Mouse (Mus musculus) adrenal gland, postnatal 10 days (tissue): Measurements from ENCODE around the gene Pxdn. TPM values are rescaled to one million over a fixed set of nuclear protein-coding genes. Genes with fewer than 3 reads are reported as not detected.
A peak's percentile ranks its signal among the peaks of the same experiment; 100 is the strongest.

ENCODE experiments used
- DNase-seq: peaks from one replicate; pipeline ENCODE4 v3.0.0; 2021; ENCODE audit warnings: mixed read lengths
- total RNA-seq, 2 experiments: library from RNA; stranded (reverse); gene quantifications; 2 replicates each; pipeline ENCODE4 v1.2.3; 2021

Gene Pxdn
- total RNA-seq, 2 experiments from 2014 or later = 92.0 to 121 TPM

DNA sequence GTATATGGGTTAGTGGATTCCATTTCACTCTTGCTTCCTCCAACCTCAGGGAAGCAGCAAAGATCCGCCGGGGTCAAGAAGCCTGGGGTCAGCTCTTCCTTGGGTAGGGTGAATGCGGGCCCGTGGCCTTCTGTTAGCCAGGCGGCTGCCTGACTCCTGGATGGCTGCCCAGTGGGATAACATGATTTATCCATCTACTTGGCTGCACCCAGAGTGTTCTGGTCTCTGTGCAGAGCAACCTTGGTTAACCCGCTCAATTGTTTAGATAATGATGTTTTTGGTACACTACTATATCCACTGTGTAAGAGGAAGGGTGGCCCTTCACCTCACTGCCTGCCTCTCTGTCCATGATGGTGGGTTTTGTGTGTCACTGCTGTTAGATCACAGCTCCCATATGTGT is 14.7 kb downstream of the Pxdn start:
- peak; percentile 93 for DNase-seq

DNA sequence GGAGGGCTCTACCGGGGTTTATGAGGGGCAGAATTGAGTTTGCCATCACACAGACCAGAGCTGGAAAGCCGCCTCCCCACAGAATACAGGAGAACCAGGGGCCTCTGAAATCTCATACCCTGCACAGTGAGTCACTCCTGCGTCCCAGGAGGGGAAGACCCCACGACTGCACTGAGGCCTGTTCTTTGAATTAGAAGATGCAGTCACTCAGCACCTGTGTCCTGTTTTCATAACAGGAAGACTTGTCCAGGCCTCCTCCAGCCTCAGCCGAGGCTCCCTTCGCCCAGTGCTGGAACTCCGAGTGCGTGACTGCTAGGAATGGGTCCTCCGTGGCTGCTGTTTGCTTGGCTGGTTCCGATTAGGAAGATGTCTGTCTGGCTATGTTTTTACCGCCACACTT is 16.6 kb downstream of the Pxdn start:
- DNase-seq = peak; percentile 24

DNA sequence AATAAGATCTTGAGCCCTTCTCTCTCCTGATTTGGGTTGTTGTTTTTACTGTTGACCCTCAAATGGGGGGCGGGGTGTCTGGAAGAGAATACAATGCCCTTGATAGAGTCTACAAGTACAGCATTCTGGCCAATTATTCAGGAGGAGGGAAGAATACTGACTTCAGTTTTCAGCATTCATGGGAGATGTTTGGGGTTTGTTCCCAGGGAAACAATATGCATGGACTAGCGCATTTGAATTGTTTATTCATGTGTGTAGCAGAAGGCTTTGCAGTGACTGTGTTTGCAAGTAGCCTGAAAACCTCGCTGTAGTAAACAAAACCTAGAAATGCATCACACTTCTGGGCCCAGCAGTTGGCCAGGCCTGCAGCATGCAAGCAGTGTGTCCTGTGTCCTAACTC is 17.1 kb downstream of the Pxdn start:
- DNase-seq = no peak

GRCm38 (mm10) chr12:29956969-29957368 is 19.6 kb downstream of the Pxdn start:
- no peak for DNase-seq

- no peak for DNase-seq
These were observed 21.2 kb downstream of the Pxdn start for GRCm38 (mm10) chr12:29958637-29959036.

GRCm38 (mm10) chr12:29961041-29961440 is 23.6 kb downstream of the Pxdn start:
- no peak for DNase-seq

- no peak for DNase-seq
These were observed 27.6 kb downstream of the Pxdn start for GRCm38 (mm10) chr12:29965016-29965415.

DNA sequence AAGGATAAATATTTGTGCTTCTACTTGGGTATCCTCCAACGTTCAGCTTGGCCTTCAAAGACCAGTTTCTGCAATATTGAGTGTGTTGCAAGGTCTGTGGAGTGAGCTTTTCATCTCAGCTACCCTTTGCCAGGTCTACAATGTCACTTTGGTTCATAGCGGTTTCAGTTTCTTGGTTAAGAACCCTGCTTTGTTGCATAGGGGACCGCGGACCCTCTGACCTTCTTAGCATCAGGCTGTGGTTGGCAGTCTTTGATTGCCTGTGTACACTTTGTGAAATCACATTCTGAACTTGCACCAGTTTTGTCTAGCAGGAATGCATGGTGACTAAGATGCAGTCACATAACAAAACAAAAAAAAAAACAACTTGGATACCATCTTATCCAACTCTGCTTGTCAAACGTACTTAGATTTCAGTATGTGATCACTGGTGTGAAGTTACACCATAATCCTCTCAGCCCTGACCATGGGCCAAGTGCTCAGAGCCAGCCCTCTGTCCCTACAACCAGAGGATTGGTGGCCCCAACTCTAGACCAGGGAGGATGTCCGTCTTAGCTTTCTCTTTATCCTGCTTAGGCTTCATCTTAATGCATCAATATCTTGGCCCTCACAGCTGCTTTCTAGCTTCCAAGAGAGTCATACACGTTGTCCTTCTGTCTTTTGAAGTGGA is 34.5 kb downstream of the Pxdn start:
- DNase-seq = no peak

GRCm38 (mm10) chr12:29972533-29972932 is 35.1 kb downstream of the Pxdn start:
- no peak for DNase-seq

- no peak for DNase-seq
These were observed 42.7 kb downstream of the Pxdn start for GRCm38 (mm10) chr12:29980076-29980475.

DNA sequence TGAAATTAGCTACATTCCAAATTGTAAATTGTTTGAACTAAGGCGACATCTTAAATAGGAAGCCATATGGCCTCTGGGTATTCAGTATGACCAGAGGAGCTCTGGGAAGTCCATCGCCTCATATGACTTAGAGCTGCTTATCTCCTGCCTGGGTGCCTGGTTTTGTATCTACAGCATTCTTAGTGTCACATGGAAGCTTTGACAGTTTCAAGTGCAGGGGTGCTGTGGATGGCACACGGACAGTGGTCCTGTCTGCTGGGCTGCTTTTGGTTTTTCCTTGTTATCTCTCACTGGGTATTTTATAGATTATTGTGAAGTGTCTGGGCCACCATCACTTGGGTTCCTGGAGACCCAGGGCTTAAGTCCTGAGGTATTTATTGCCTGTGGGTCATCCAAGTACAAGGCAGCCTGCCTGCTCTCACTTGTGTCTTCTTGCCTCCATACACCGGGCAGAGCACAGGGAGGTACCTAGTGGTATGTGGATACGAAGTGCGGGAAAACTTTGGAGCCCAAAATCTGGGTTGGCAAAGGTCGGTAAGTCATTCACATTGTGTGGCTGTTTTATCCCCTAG is 44.4 kb downstream of the Pxdn start:
- no peak for DNase-seq

- DNase-seq = no peak
These were observed 45.8 kb downstream of the Pxdn start for GRCm38 (mm10) chr12:29983190-29983589.

- DNase-seq = peak; percentile 65
These were observed 47.7 kb downstream of the Pxdn start for GRCm38 (mm10) chr12:29985126-29985525.

- DNase-seq = peak; percentile 57
These were observed 48.8 kb downstream of the Pxdn start for GRCm38 (mm10) chr12:29986241-29986640.

DNA sequence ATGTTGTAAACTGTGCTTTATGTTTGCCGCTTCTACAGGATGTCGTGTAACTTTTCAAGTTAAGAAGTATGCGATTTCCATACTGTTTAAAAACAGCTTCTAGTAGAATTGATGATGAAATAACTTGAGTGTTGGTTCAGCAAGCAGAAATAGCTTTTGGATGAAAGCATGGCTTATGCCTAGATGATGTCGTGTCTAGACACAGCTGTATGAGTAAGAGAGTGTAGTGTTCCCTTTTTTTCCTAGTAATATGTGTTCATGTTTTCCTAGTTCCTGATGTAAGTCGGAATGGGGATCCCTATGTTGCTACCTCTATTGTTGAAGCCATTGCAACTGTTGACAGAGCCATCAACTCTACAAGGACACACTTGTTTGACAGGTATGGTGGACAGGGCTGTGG is 61.5 kb downstream of the Pxdn start:
- DNase-seq = no peak

DNA sequence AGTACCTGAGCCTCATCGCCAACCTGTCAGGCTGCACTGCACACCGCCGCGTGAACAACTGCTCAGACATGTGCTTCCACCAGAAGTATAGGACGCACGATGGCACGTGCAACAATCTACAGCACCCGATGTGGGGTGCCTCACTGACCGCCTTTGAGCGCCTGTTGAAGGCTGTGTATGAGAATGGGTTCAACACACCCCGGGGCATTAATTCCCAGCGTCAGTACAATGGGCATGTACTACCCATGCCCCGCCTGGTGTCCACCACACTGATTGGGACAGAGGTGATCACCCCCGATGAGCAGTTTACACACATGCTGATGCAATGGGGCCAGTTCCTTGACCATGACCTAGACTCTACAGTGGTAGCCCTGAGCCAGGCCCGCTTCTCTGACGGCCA is 64.5 kb downstream of the Pxdn start:
- no peak for DNase-seq

GRCm38 (mm10) chr12:30003680-30004364 is 66.4 kb downstream of the Pxdn start:
- DNase-seq = peak; percentile 41

DNA sequence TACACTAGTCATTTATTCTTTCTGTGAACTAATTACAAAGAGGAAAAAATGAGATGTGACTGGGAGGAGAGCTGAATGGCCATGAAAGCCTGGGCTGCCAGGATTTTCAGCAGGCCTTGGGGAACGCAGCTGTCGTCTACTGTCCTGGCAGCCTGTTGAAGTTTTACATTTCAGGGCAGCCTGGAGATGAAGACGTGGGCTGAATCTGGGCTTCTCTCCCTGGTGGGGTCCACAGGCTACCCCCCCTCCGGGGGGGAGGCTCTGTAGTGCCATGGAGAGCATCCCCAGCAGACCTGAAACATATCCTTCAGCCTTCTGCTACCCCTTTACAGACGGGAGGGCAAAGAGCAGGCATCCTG is 66.9 kb downstream of the Pxdn start:
- no peak for DNase-seq

GRCm38 (mm10) chr12:30006586-30006985 is 69.2 kb downstream of the Pxdn start:
- no peak for DNase-seq

DNA sequence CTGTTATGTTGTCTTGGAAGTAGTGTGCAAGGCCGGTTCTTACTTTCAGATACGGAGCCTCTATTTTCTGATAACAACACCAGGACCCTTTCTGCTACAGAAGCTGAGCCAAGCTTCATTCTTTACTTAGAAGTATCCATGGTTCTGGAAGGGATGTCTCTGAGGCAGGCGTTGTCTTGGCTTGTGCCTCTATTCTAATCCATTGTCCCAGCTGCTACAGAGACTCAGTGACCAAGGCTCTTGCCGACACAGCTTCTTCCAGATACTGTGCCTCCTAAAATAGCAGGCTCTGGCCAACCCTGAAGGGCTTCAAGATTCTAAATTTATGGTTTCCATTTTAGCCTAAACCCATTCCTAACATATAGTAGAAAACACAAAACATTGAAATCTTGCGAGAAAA is 71.3 kb downstream of the Pxdn start:
- no peak for DNase-seq

DNA sequence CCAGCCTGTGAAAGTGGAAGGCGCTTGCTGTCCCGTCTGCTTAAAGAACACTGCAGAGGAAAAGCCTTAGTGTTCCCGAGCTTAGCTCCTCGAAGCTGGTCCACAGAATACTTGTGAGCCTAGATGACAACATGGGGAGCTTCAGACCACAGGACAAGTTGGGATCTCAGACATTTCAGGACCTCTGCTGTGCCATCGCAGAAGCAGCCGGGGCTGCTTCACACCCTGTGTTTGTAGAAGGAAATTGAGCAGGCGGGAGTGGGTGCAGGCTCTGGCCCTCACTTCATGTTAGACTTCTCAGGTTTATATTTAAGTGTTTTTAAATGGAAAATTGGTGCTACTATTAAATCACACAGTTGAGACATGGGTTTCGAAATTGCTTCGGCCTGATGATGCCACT is 78.1 kb downstream of the Pxdn start:
- no peak for DNase-seq

- no peak for DNase-seq
These were observed 79.7 kb downstream of the Pxdn start for GRCm38 (mm10) chr12:30017131-30017530.

DNA sequence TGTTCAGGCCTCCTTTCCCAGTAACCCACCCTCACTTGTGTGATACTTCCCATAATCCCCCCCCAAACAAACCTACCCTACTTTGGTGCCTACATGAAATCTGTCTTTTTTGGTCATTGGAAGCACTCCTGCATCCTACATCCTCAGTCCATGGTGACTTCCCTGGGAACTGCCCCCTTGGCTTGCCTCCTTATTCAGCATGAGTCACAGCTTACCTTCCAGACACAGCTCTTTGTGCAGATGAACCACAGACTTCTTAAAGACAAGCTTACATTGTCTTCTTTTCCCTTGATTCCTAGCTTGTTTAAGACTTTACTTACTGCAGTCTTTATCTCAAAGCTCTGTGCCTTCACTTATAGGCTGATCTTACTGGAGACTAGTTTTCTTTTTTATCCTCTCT is 83.0 kb downstream of the Pxdn start:
- DNase-seq = no peak

DNA sequence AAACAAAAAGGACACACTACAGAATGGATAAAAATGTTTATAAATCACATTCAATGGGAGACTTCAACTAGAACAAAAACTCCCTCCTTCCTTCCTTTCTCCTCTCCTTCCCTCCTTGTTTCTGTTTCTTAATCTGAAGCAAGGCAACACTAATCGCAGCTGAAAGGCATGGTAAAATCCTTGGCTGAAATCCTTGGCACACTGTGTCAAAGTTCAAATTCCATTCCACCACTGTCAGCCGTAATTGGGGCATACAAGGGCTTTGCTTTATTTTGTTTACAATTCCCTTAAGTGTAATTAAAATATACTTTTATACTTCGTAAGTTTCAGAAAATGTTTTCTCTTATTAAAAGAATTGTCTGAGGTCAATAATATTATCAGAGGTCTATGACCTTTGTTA is 86.1 kb downstream of the Pxdn start:
- DNase-seq = peak; percentile 43
